Mouse (Mus musculus): ENCODE measurements around the gene Crx. TPM values are rescaled to one million over a fixed set of nuclear protein-coding genes. Genes with fewer than 3 reads are reported as not detected.
"Not testable (repeated sequence)": the region's sequence is repeated elsewhere in the genome, so short reads cannot be mapped to it uniquely, and the experiment has no call there.

Crx gene
- polyA plus RNA-seq (2015; fragmentation: Nextera tagmentation; extraction: Ambion mirVana), result not detected in 2 replicates

- ATAC-seq (ENCODE audit: insufficient number of reproducible peaks, insufficient read depth, low FRiP score, low TSS enrichment, low read depth), result no peak
- H3K9ac ChIP-seq, result no peak within 1 kb of the TSS
- no peaks in the 10 kb centered on the region for H3K36me3 ChIP-seq
- H3K4me2 ChIP-seq, result no peak within 1 kb of the TSS
- no peak within 1 kb of the TSS for H3K27ac ChIP-seq
- no peaks in the 10 kb centered on the region for H3K9me3 ChIP-seq
- H3K27me3 ChIP-seq, result no peaks in the 10 kb centered on the region
- H3K4me1 ChIP-seq, result no peaks in the 10 kb centered on the region
- no peak within 1 kb of the TSS for H3K4me3 ChIP-seq
- 35% methylated on average over 4 of the region's 4 CpGs for WGBS
These were observed at the start of gene Crx for GRCm38 (mm10) chr7:15879756-15880155. Gene Crx (minus strand): TSS chr7:15879968.

GRCm38 (mm10) chr7:15922220-15922773 lies 42.5 kb upstream of the Crx start, which contains the start of gene Selenow:
Gene Selenow (minus strand): TSS chr7:15922402.
- ATAC-seq (ENCODE audit: insufficient number of reproducible peaks, insufficient read depth, low FRiP score, low TSS enrichment, low read depth), result peak; percentile 88
- Histone ChIP-seq H3K4me1 (peaks cover 23% of the 10 kb centered on the region), H3K9ac (peak within 1 kb of the TSS; percentile 81), H3K4me3 (peak within 1 kb of the TSS; percentile 70), H3K9me3 (no peaks in the 10 kb centered on the region), H3K4me2 (peak within 1 kb of the TSS; percentile 73), H3K27me3 (no peaks in the 10 kb centered on the region), H3K36me3 (peaks cover 33% of the 10 kb centered on the region), H3K27ac (peak within 1 kb of the TSS; percentile 91)
- WGBS, result 0% methylated on average over 33 of the region's 33 CpGs

GRCm38 (mm10) chr7:15921796-15922195 lies 42.0 kb upstream of the Crx start:
- Histone ChIP-seq H3K27me3 (no peaks in the 10 kb centered on the region), H3K4me3 (peak overlapping the region; percentile 70), H3K27ac (peak overlapping the region; percentile 91), H3K4me2 (peak overlapping the region; percentile 73), H3K9me3 (no peaks in the 10 kb centered on the region), H3K36me3 (peaks cover 38% of the 10 kb centered on the region), H3K4me1 (peaks cover 23% of the 10 kb centered on the region), H3K9ac (peak overlapping the region; percentile 81)
- WGBS, result 0% methylated on average over 10 of the region's 10 CpGs
- ATAC-seq (ENCODE audit: insufficient number of reproducible peaks, insufficient read depth, low FRiP score, low TSS enrichment, low read depth), result peak; percentile 7; the same call in 1 of the 2 replicates

DNA sequence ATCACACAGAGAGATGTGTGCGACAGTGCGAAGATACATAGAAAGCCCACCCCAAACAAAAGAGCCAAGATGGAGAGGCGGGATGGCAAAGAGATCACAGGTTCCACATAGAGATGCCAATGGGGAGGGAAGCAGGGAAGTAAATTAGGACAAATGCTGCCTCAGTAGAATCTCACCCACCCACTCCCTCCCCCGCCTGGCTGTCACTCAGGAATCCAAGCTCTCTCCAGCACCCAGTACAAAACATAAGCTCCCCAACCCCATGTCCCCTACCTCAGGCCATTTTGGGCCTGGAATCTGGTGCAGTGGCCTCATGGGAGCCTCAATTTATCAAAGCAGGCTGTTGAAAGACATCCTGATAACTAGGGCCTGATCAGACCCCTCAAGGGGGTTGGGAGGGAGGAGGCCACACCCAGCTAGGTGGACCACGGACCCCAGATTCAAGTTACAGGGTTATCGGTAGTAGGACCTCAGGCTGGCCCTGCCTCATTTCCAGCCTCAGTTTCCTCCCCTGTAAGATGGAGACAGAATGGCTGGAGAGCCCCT lies 41.0 kb upstream of the Crx start:
- Histone ChIP-seq H3K4me2 (peak overlapping the region; percentile 73), H3K4me3 (peak overlapping the region; percentile 70), H3K4me1 (peaks cover 23% of the 10 kb centered on the region), H3K9ac (peak overlapping the region; percentile 81), H3K27ac (no peak overlapping the region), H3K36me3 (peaks cover 46% of the 10 kb centered on the region), H3K27me3 (no peaks in the 10 kb centered on the region), H3K9me3 (no peaks in the 10 kb centered on the region)
- ATAC-seq (ENCODE audit: insufficient number of reproducible peaks, insufficient read depth, low FRiP score, low TSS enrichment, low read depth), result no peak
- WGBS, result 80% methylated on average over 6 of the region's 6 CpGs

- H3K4me3 ChIP-seq, result peak overlapping the region; percentile 70; the same call in 1 of the 2 replicates
- no peak overlapping the region for H3K9ac ChIP-seq
- H3K27me3 ChIP-seq, result no peaks in the 10 kb centered on the region
- peaks cover 46% of the 10 kb centered on the region for H3K36me3 ChIP-seq
- peaks cover 23% of the 10 kb centered on the region for H3K4me1 ChIP-seq
- peak overlapping the region; percentile 73 for H3K4me2 ChIP-seq
- H3K27ac ChIP-seq, result no peak overlapping the region
- no peaks in the 10 kb centered on the region for H3K9me3 ChIP-seq
- ATAC-seq (ENCODE audit: insufficient number of reproducible peaks, insufficient read depth, low FRiP score, low TSS enrichment, low read depth), result no peak
- WGBS, result 93% methylated on average over 9 of the region's 9 CpGs
These were observed 40.2 kb upstream of the Crx start for GRCm38 (mm10) chr7:15919947-15920346.

DNA sequence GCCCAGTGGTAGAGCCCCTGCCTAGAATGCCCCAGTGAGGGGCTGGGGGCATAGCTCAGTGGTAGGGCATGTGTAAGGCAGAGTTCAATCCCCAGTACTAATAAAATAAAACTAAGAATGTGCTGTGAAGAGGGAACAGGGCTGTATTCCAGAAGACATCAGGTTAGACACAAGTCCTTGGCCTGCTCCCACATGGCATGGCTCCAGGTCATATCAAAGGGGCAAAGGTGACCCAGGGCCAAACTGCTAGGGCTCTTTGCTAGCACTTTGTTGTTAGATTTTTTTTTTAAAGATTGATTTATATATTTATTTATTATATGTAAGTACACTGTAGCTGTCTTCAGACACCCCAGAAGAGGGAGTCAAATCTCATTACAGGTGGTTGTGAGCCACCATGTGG lies 38.6 kb upstream of the Crx start:
- ATAC-seq (ENCODE audit: insufficient number of reproducible peaks, insufficient read depth, low FRiP score, low TSS enrichment, low read depth), result no peak
- H3K27ac ChIP-seq, result no peak overlapping the region
- no peak overlapping the region for H3K4me2 ChIP-seq
- H3K9me3 ChIP-seq, result no peaks in the 10 kb centered on the region
- H3K36me3 ChIP-seq, result peaks cover 46% of the 10 kb centered on the region
- H3K27me3 ChIP-seq, result no peaks in the 10 kb centered on the region
- H3K4me3 ChIP-seq, result no peak overlapping the region
- peaks cover 23% of the 10 kb centered on the region for H3K4me1 ChIP-seq
- no peak overlapping the region for H3K9ac ChIP-seq

GRCm38 (mm10) chr7:15916996-15917395 lies 37.2 kb upstream of the Crx start:
- no peaks in the 10 kb centered on the region for H3K9me3 ChIP-seq
- no peak for ATAC-seq (ENCODE audit: insufficient number of reproducible peaks, insufficient read depth, low FRiP score, low TSS enrichment, low read depth)
- WGBS, result 71% methylated on average over 4 of the region's 4 CpGs

DNA sequence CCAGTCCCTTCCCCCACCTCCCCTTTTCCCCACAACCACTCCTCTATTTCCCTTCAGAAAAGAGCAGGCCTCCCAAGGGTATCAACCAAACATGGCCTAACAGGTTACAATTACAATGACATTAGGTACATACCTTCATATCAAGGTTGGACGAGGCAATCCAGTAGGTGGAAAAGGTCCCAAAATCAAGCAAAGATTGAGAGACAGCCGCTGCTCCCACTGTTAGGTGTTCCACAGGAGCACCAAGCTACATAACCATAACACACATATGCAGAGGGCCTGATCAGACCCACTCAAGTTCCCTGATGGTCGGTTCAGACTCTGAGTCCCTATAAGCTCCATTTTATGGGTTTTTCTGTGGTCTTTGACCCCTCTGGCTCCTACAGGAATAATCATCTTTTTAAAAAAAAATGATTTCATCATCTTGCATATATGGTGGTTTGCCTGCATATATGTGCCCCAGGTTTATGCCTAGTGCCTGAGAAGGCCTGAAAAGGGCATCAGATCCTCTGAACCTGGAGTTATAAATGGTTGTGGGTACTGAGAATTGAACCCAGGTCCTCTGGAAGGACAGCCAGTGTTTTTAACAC lies 36.5 kb upstream of the Crx start:
- 79% methylated on average over 3 of the region's 3 CpGs for WGBS
- H3K4me3 ChIP-seq, result no peak overlapping the region
- no peak overlapping the region for H3K4me2 ChIP-seq
- no peaks in the 10 kb centered on the region for H3K27me3 ChIP-seq
- H3K27ac ChIP-seq, result no peak overlapping the region
- peaks cover 46% of the 10 kb centered on the region for H3K36me3 ChIP-seq
- no peak for ATAC-seq (ENCODE audit: insufficient number of reproducible peaks, insufficient read depth, low FRiP score, low TSS enrichment, low read depth)
- H3K9ac ChIP-seq, result no peak overlapping the region
- H3K9me3 ChIP-seq, result no peaks in the 10 kb centered on the region
- H3K4me1 ChIP-seq, result peaks cover 16% of the 10 kb centered on the region

More at GRCm38 (mm10) chr7:15916996-15917395, 37.2 kb upstream of the Crx start:
- Histone ChIP-seq H3K4me2 (no peak overlapping the region), H3K9ac (no peak overlapping the region), H3K27me3 (no peaks in the 10 kb centered on the region), H3K36me3 (peaks cover 46% of the 10 kb centered on the region), H3K4me3 (no peak overlapping the region), H3K4me1 (peaks cover 18% of the 10 kb centered on the region), H3K27ac (no peak overlapping the region)

GRCm38 (mm10) chr7:15915695-15916094 lies 35.9 kb upstream of the Crx start:
- not testable (repeated sequence) for H3K9me3 ChIP-seq; H3K9ac ChIP-seq; H3K4me3 ChIP-seq; H3K27me3 ChIP-seq; H3K27ac ChIP-seq; H3K4me2 ChIP-seq; ATAC-seq (ENCODE audit: insufficient number of reproducible peaks, insufficient read depth, low FRiP score, low TSS enrichment, low read depth)
- Histone ChIP-seq H3K36me3 (peaks cover 43% of the 10 kb centered on the region), H3K4me1 (peaks cover 11% of the 10 kb centered on the region)
- WGBS, result 88% methylated on average over 4 of the region's 4 CpGs

DNA sequence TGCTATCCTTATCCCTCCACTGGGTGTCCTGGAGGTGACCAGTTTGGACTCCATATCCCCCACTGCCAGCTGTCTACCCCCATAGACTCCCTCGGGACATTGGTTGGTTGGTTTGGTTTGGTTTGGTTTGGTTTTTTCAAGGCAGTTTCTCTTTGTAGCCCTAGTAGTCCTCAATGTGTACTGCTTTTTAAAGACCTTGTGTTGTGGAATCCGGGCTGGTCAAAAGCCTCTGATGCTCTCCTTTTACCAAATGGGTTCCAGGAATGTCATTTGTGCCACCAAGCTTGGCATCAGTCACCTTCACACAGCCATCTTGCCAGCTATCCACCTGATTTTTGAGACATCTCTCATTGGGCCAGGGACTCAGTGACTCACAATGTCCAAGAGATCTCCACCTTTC lies 35.0 kb upstream of the Crx start:
- H3K4me2 ChIP-seq, result no peak overlapping the region
- H3K4me1 ChIP-seq, result peaks cover 1% of the 10 kb centered on the region; the same call in 1 of the 2 replicates
- H3K9ac ChIP-seq, result no peak overlapping the region
- H3K36me3 ChIP-seq, result peaks cover 36% of the 10 kb centered on the region
- 80% methylated on average over 2 of the region's 2 CpGs for WGBS
- no peak overlapping the region for H3K27ac ChIP-seq
- H3K9me3 ChIP-seq, result no peaks in the 10 kb centered on the region
- H3K4me3 ChIP-seq, result no peak overlapping the region
- no peaks in the 10 kb centered on the region for H3K27me3 ChIP-seq
- ATAC-seq (ENCODE audit: insufficient number of reproducible peaks, insufficient read depth, low FRiP score, low TSS enrichment, low read depth), result no peak

DNA sequence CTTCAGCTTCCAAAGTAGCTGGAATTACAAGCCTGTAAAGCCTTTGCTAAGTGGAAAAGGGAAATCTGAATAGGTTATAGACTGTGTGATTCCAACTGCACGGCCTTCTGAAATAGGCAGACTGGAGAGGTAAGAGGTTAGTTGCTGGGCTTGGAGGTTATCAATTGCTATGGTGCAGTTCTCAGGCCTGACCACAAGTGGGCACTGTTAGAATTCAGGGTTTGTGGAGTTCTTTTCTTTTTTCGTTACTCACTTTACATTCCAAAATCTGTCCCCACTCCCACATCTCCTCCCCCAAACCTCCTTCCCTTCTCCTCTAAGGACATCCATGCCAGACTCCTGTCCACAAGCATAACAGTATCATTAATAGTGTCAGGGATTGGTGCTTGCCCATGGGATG lies 34.5 kb upstream of the Crx start:
- 46% methylated on average over 2 of the region's 2 CpGs for WGBS
- no peak overlapping the region for H3K27ac ChIP-seq
- no peak overlapping the region for H3K9ac ChIP-seq
- H3K9me3 ChIP-seq, result no peaks in the 10 kb centered on the region
- H3K4me3 ChIP-seq, result no peak overlapping the region
- H3K27me3 ChIP-seq, result no peaks in the 10 kb centered on the region
- no peak for ATAC-seq (ENCODE audit: insufficient number of reproducible peaks, insufficient read depth, low FRiP score, low TSS enrichment, low read depth)
- H3K36me3 ChIP-seq, result peaks cover 31% of the 10 kb centered on the region
- H3K4me2 ChIP-seq, result no peak overlapping the region
- no peaks in the 10 kb centered on the region for H3K4me1 ChIP-seq

GRCm38 (mm10) chr7:15912183-15912582 lies 32.4 kb upstream of the Crx start:
- H3K9me3 ChIP-seq, result no peaks in the 10 kb centered on the region
- no peaks in the 10 kb centered on the region for H3K4me1 ChIP-seq
- ATAC-seq (ENCODE audit: insufficient number of reproducible peaks, insufficient read depth, low FRiP score, low TSS enrichment, low read depth), result peak; percentile 15; the same call in 1 of the 2 replicates
- no peak overlapping the region for H3K27ac ChIP-seq
- WGBS, result 0% methylated on average over 4 of the region's 4 CpGs
- no peak overlapping the region for H3K4me3 ChIP-seq
- H3K27me3 ChIP-seq, result no peaks in the 10 kb centered on the region
- H3K9ac ChIP-seq, result no peak overlapping the region
- H3K36me3 ChIP-seq, result peaks cover 12% of the 10 kb centered on the region
- H3K4me2 ChIP-seq, result no peak overlapping the region
